Mouse (Mus musculus) forebrain, embryonic 15.5 days (tissue): ENCODE results near the gene Mknk2. TPM values are rescaled to one million over a fixed set of nuclear protein-coding genes. Genes with fewer than 3 reads are reported as not detected.
"Not testable (repeated sequence)": the region's sequence is repeated elsewhere in the genome, so short reads cannot be mapped to it uniquely, and the experiment has no call there.

Experiments used
- ATAC-seq: fragments of 200-750 bp; cut with Nextera tagmentation; replicated peaks from 2 replicates; pipeline ENCODE4 v1.8.0; 2017; ENCODE audit warnings: mild to moderate bottlenecking, moderate TSS enrichment, moderate library complexity
- H3K27ac ChIP-seq: fragments of 300-500 bp; sonication (generic); replicated peaks from 2 replicates; pipeline ENCODE4 v1.5.1; 2015; ENCODE audit warnings: mild to moderate bottlenecking, inconsistent platforms
- H3K27me3 ChIP-seq: fragments of 300-500 bp; sonication (generic); 2 replicates; pipeline ENCODE4 v1.6.1; 2015; ENCODE audit warnings: inconsistent platforms
- H3K36me3 ChIP-seq: fragments of 300-500 bp; sonication (generic); 2 replicates; pipeline ENCODE4 v1.6.1; 2015; ENCODE audit warnings: mild to moderate bottlenecking, inconsistent platforms
- H3K4me1 ChIP-seq: fragments of 300-500 bp; sonication (generic); 2 replicates; pipeline ENCODE4 v1.6.1; 2015; ENCODE audit warnings: inconsistent platforms
- H3K4me2 ChIP-seq: fragments of 300-500 bp; sonication (generic); replicated peaks from 2 replicates; pipeline ENCODE4 v1.6.1; 2015; ENCODE audit warnings: mild to moderate bottlenecking, inconsistent platforms
- H3K4me3 ChIP-seq: fragments of 300-500 bp; sonication (generic); 2 replicates; pipeline ENCODE4 v1.5.1; 2015; ENCODE audit warnings: mild to moderate bottlenecking, inconsistent platforms
- H3K9ac ChIP-seq: fragments of 300-500 bp; sonication (generic); replicated peaks from 2 replicates; pipeline ENCODE4 v1.6.1; 2015; ENCODE audit warnings: mild to moderate bottlenecking, inconsistent platforms
- H3K9me3 ChIP-seq: fragments of 300-500 bp; sonication (generic); 2 replicates; pipeline ENCODE4 v1.6.1; 2016; ENCODE audit warnings: inconsistent platforms
- WGBS: fragments of 180-500 bp; shearing (Covaris S2); methylation state at CpG from one replicate; pipeline ENCODE4 v1.1.7; 2015; ENCODE audit warnings: mixed read lengths; 5-methylcytosine and 5-hydroxymethylcytosine counted together
- polyA plus RNA-seq: library from polyadenylated mRNA; unstranded; fragments of >200 nt; fragmentation: Nextera tagmentation; extraction: Ambion mirVana; gene quantifications from 2 replicates; pipeline ENCODE4 v1.2.1, GENCODE M21; 2015

Mknk2 gene
- polyA plus RNA-seq, 1 experiment from 2014 or later = 60.9 TPM

DNA sequence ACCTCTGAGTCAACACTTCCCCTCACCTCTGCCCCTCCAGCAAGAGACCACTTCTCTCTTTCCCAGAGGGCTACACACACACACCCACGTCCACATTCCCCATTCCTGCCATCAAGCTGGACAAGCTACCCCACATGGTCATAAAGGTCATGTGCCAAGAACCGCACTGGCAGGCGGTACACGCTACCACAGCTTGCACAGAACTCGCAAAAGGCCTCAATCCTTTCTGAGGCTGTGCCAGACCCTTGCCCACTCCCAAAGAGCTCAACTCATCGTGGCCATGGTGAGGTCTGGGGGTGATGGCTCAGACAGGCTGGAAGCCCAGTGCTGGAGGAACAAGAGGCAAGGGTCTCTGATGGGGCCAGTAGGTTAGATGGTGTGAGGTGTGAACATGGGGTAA lies 23.0 kb downstream of the Mknk2 start:
- Histone ChIP-seq H3K9ac (peak overlapping the region; percentile 89), H3K27me3 (no peaks in the 10 kb centered on the region)
- WGBS = 86% methylated on average over 6 of the region's 6 CpGs

DNA sequence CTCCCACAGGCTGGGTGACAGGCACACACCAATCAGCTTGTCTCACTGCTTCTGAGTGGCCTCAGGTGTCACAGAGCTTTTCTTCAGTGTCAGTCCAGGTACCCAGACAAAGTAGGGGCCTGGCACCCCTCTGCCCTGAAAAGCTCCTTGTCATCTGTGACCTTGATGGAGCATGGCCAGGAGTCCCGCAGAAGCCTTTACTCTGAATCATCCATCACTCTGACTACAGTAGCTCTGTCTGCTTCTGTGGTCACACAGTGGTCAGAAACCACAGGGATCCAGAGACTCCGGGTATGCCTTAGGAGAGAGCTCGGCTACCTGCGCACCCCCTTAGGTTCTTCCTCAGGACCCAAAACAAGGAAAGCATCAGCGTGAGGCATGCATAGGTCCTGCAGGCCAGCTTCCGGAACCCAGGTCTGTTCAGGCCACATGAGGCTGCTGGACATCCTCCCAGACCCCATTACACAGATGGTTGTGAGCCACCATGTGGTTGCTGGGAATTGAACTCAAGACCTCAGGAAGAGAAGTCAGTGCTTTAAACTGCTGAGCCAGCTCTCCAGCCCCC lies 24.7 kb downstream of the Mknk2 start:
- no peak overlapping the region for H3K9ac ChIP-seq
- no peak overlapping the region for H3K4me2 ChIP-seq
- WGBS = 90% methylated on average over 6 of the region's 6 CpGs
- ATAC-seq = no peak
- H3K4me3 ChIP-seq = no peak overlapping the region
- no peaks in the 10 kb centered on the region for H3K9me3 ChIP-seq
- no peaks in the 10 kb centered on the region for H3K27me3 ChIP-seq
- no peak overlapping the region for H3K27ac ChIP-seq
- peaks cover 3% of the 10 kb centered on the region; the same call in 1 of the 2 replicates for H3K36me3 ChIP-seq
- peaks cover 28% of the 10 kb centered on the region for H3K4me1 ChIP-seq

More for the DNA sequence above, 23.0 kb downstream of the Mknk2 start:
- Histone ChIP-seq H3K4me3 (peak overlapping the region; percentile 73), H3K4me2 (peak overlapping the region; percentile 73), H3K27ac (no peak overlapping the region), H3K4me1 (peaks cover 34% of the 10 kb centered on the region), H3K9me3 (no peaks in the 10 kb centered on the region), H3K36me3 (no peaks in the 10 kb centered on the region)
- ATAC-seq = no peak

DNA sequence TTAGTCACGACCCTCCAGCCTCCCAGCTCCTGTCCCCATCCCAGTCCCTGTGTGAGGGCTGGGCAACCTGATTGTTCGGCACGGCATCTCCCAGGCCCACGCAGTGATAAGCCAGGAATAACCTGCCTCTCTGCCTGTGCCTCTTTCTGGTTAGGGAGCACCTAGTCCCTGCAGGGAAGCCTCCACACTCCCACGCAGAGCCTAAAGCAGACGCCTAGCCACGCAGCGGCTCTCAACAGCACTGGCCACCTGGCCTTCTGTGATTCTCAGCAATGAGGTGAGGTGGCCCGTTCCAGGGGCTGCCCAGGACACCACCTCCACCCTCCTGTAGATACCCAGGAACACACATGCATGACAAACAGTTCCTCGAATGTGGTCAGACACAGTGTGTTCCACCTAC lies 27.5 kb downstream of the Mknk2 start:
- Histone ChIP-seq H3K36me3 (peaks cover 20% of the 10 kb centered on the region), H3K27ac (no peak overlapping the region), H3K4me2 (no peak overlapping the region), H3K4me3 (no peak overlapping the region), H3K27me3 (no peaks in the 10 kb centered on the region), H3K9ac (no peak overlapping the region), H3K9me3 (no peaks in the 10 kb centered on the region), H3K4me1 (peaks cover 19% of the 10 kb centered on the region)
- 92% methylated on average over 10 of the region's 10 CpGs for WGBS
- ATAC-seq = no peak

DNA sequence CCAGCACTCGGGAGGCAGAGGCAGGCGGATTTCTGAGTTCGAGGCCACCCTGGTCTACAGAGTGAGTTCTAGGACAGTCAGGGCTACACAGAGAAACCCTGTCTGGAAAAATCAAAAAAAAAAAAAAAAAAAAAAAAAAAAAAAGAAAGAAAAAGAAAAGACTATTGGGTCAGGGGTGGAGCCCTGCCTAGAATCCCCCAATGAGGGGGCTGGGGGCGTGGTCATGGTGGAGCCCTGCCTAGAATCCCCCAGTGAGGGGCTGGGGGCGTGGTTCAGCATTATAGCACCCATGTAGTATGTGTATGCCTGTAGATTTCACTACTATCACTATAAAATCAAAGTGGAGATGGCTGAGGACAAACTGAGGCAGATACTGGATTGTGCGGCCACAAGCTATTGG lies 28.0 kb downstream of the Mknk2 start:
- H3K4me2 ChIP-seq, ATAC-seq, H3K9me3 ChIP-seq, H3K27me3 ChIP-seq, H3K27ac ChIP-seq, H3K9ac ChIP-seq, H3K4me3 ChIP-seq: not testable (repeated sequence)
- 89% methylated on average over 6 of the region's 6 CpGs for WGBS
- Histone ChIP-seq H3K4me1 (peaks cover 14% of the 10 kb centered on the region), H3K36me3 (peaks cover 23% of the 10 kb centered on the region)

DNA sequence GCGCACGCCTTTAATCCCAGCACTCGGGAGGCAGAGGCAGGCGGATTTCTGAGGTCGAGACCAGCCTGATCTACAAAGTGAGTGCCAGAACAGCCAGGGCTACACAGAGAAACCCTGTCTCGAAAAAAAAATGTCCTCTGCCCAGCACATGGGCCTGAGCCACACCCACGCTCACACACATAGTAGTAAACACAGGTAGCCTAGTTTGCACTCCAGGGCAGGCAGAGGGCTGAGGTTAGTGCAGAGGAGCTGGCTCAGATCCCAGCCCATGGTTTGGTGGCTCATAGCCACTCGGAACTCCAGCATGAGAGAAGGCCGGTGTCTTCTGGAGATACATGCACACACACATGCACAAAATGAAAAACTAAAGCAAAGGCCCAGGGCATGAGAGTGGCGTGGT lies 31.0 kb downstream of the Mknk2 start:
- ATAC-seq = no peak
- no peak overlapping the region for H3K9ac ChIP-seq

DNA sequence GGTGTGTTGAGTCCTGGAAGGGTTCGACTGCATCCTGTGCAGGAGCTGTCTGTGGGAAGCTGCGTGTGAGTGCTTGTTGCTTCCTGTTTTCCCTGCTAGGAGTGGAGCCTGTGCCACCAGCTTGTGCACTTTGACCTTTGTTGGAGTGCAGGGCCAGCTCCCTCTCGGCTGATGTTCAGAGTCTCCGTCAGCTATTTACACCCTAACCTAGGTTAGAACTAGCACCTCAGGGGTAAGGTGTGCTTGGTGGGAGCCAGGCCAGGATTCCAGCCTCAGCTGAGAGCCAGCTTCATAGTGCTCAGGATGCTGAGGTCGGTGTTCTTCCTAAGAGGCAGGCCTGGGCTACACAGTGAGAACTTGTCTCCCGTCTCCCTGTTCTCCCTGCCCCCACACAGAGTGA lies 42.6 kb downstream of the Mknk2 start:
- Histone ChIP-seq H3K9me3 (no peaks in the 10 kb centered on the region), H3K4me1 (no peaks in the 10 kb centered on the region), H3K36me3 (peaks cover 61% of the 10 kb centered on the region), H3K4me2 (no peak overlapping the region), H3K4me3 (no peak overlapping the region), H3K9ac (no peak overlapping the region), H3K27me3 (no peaks in the 10 kb centered on the region), H3K27ac (no peak overlapping the region)
- no peak for ATAC-seq
- 90% methylated on average over 6 of the region's 6 CpGs for WGBS

More for the DNA sequence above, 31.0 kb downstream of the Mknk2 start:
- WGBS = 93% methylated on average over 10 of the region's 10 CpGs
- H3K4me2 ChIP-seq = no peak overlapping the region
- H3K4me3 ChIP-seq = no peak overlapping the region
- H3K9me3 ChIP-seq = no peaks in the 10 kb centered on the region
- peaks cover 51% of the 10 kb centered on the region for H3K36me3 ChIP-seq
- no peaks in the 10 kb centered on the region for H3K27me3 ChIP-seq
- no peak overlapping the region for H3K27ac ChIP-seq
- H3K4me1 ChIP-seq = no peaks in the 10 kb centered on the region

DNA sequence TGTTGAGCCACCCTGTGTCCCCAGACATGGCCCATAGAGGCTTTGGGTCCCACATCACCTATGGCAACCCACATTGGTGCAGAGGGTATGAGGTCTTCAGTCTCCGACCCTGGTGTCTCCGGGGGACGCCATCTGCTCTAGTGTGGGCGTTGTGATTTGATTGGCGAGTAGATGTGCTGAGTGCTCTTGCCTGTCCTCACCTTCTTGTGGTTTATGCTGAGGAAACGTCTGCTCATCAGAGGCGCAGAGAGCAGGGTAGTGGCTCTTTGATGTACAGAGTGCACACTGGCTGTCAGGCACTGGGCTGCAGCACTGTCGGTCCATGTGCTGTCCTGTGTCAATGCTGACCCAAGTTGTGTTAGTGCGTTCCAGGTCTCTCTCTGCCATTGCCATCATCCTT lies 49.0 kb downstream of the Mknk2 start:
- WGBS = 85% methylated on average over 9 of the region's 9 CpGs
- Histone ChIP-seq H3K4me3 (no peak overlapping the region), H3K27me3 (no peaks in the 10 kb centered on the region), H3K4me2 (no peak overlapping the region), H3K4me1 (peaks cover 19% of the 10 kb centered on the region), H3K9ac (no peak overlapping the region), H3K9me3 (no peaks in the 10 kb centered on the region), H3K36me3 (0 out of 2 replicates have a peak, but pooled peaks cover under 1% of the 10 kb centered on the region), H3K27ac (no peak overlapping the region)
- ATAC-seq = no peak

DNA sequence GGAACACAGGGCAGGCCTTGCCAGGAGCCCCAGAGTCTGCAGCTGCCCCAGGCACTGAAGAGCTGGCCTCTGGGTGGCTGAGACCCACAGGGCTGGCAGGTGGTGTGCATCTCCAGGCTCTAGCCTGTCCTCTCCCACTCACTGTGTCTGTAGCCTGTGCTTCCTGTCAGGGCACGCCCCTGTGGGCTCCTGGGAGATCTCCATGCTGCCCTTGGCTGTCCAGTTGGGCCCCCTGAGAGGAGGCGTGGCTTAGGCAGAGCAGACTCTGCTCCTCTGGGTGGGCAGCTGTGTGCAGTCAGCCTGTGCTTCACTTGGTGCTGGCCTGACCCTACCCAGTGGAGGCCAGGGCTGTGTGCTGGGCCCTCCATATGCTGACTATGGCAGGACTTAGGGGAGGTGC lies 50.2 kb downstream of the Mknk2 start:
- 63% methylated on average over 2 of the region's 2 CpGs for WGBS
- Histone ChIP-seq H3K9ac (no peak overlapping the region), H3K4me1 (peaks cover 29% of the 10 kb centered on the region), H3K9me3 (no peaks in the 10 kb centered on the region), H3K36me3 (no peaks in the 10 kb centered on the region), H3K4me2 (no peak overlapping the region), H3K4me3 (no peak overlapping the region), H3K27me3 (no peaks in the 10 kb centered on the region), H3K27ac (no peak overlapping the region)
- ATAC-seq = no peak

DNA sequence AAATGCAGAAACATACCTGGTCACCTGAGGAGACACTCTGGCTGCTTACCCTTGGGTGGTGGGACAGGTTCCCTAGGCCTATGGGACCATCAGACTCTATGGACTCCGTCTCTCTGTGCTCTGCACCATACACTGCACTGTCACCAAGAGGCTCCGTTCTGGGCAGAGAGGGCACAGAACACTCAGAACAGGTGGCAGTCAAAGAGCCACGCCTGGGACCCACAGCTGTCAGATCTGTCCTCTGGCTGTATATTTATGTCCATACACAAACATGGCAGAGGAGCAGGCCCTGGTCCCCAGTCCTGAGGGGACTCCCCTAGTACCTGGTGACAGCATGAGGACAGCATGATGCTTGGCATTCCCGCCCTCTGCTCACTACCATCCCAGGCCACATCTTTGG lies 52.1 kb downstream of the Mknk2 start:
- Histone ChIP-seq H3K9me3 (no peaks in the 10 kb centered on the region), H3K27me3 (no peaks in the 10 kb centered on the region), H3K4me1 (peaks cover 36% of the 10 kb centered on the region), H3K4me3 (no peak overlapping the region), H3K9ac (no peak overlapping the region), H3K36me3 (no peaks in the 10 kb centered on the region), H3K4me2 (no peak overlapping the region), H3K27ac (no peak overlapping the region)
- WGBS = 92% methylated on average over 4 of the region's 4 CpGs
- no peak for ATAC-seq

DNA sequence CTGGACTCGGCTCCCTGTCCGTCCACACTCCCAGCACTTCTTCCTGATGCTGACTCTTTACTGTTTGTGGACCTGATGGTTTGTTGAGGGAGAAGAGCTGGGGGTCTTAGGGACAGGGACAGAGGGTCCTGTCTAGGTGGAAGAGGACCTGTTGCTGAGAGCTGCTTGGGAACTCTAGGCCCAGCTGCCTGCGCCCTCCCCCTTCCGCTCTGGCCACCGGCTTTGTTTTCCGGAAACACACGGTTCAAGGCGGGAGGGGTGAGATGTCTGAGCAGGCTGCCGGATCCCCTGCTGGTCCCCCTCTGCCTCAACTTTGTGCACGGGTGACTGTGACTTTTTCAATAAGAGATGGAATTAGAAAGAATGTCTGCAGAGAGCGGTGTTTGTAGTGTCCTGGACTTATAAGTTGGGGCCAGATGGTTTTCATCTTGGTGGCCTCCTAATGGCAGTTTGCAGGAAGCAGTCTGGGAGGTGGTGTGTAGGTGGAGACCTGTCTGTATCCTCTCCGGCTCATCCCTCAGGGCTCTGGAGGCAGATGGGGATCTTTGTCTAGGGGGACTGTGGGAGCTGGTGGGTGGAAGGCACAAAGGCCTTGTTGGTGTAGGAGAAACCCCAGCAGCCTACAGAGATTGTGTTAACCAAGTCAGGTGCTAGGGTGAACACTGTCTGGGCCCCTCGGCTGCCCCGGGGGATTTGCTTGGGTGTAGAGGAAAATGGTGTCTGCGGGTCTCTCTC lies 54.3 kb downstream of the Mknk2 start:
- Histone ChIP-seq H3K4me1 (peaks cover 30% of the 10 kb centered on the region), H3K4me2 (peak overlapping the region; percentile 92), H3K9me3 (no peaks in the 10 kb centered on the region), H3K9ac (peak overlapping the region; percentile 88), H3K27ac (peak overlapping the region; percentile 100), H3K4me3 (peak overlapping the region; percentile 84), H3K27me3 (no peaks in the 10 kb centered on the region), H3K36me3 (no peaks in the 10 kb centered on the region)
- no peak for ATAC-seq
- WGBS = 18% methylated on average over 15 of the region's 15 CpGs

DNA sequence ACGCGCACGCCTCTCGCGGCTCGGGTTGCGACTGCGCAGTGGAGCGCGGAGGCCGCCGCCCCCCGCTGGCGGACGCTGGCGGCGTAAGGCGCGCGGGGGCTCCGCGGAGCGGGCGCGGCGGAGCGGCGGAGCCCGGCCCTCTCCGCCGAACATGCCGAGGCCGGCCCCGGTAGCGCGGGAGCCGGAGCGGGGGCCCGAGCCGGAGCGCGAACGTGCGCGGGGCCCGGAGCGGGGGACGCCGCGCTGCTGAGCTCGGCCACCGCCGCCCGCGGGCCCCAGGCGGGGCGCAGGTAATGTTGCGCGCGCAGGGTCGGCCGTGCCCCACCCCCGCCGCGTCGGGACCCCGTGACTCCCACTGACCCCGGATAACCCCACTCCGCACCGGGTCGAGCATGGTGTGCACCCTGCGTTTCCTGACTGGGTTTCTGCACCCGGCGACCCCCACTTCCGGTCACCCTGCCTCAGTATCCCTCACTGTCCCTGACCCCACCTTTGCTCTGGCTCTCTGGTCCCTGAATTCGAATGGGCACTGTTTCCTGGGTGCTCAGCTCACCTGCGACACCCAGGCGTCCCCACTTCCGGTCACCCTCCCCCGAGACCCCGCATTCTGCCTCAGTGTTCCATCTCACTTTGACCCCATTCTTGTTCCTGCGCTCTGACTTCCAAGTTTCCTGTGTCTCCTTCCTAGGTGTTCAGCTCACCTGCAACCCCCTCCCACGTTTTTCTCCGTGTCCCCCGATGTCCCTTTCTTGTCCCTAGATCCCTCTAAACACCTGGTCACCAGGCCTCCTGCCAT lies 55.1 kb downstream of the Mknk2 start, which contains the start of gene Csnk1g2:
Gene Csnk1g2, plus strand, starts transcription at position 178 of the 796 bp plus-strand sequence.
- H3K36me3 ChIP-seq = no peaks in the 10 kb centered on the region
- peak; percentile 9 for ATAC-seq
- peak within 1 kb of the TSS; percentile 100 for H3K27ac ChIP-seq
- WGBS = 1% methylated on average over 65 of the region's 85 CpGs
- H3K4me1 ChIP-seq = peaks cover 29% of the 10 kb centered on the region
- H3K27me3 ChIP-seq = no peaks in the 10 kb centered on the region
- H3K4me3 ChIP-seq = peak within 1 kb of the TSS; percentile 84
- no peaks in the 10 kb centered on the region for H3K9me3 ChIP-seq
- H3K9ac ChIP-seq = peak within 1 kb of the TSS; percentile 88
- peak within 1 kb of the TSS; percentile 92 for H3K4me2 ChIP-seq
